In genomic region chr17:8337159-8337558, GRCm38 (mm10) we compare ENCODE assay signal across 9 mouse cellular contexts. TPM values are rescaled to one million over a fixed set of nuclear protein-coding genes. Genes with fewer than 3 reads are reported as not detected.
DNase-seq lines count a peak whose midpoint lies in the region; ATAC-seq and TF ChIP-seq lines count a peak whose summit lies in the region.
"Not testable (repeated sequence)": the region's sequence is repeated elsewhere in the genome, so short reads cannot be mapped to it uniquely, and the experiment has no call there.
"Had no signal": no experiment of that assay in that cellular context is flagged by ENCODE, and none has a peak within 500 bp of the region (broad histone marks: within the 10 kb centered on the region; RNA-seq: fewer than 3 reads in every experiment).

Prr18 (plus strand) TSS chr17:8337459.

- 100% methylated on average over 1 of the region's 5 CpGs for WGBS in hindbrain, postnatal 0 days
- WGBS in midbrain, embryonic 15.5 days, result 95% methylated on average over 1 of the region's 5 CpGs
- 92% methylated on average over 1 of the region's 5 CpGs for WGBS in neural tube, embryonic 15.5 days

- DNase-seq in frontal cortex, adult 2 months (ENCODE audit: extremely low spot score in 1 of 2, low spot score in 1 of 2); hindbrain, postnatal 0 days (ENCODE audit: low spot score); layer of hippocampus, postnatal 14 days (ENCODE audit: low spot score in 2 of 2); left cerebral cortex, adult 2 months (ENCODE audit: extremely low spot score in 1 of 2, low spot score in 2 of 2); left cerebral cortex, postnatal 36 days (ENCODE audit: low spot score in 2 of 2): not testable (repeated sequence)

- not testable (repeated sequence) for H3K27me3 ChIP-seq in hindbrain, postnatal 0 days (ENCODE audit: insufficient read depth, low read length); midbrain, embryonic 15.5 days (replicated peaks); neural tube, embryonic 15.5 days (replicated peaks)

- not testable (repeated sequence) for H3K4me3 ChIP-seq in cortical plate, adult 2 months (ENCODE audit: insufficient read depth, low read length); hindbrain, postnatal 0 days (ENCODE audit: low read length); left cerebral cortex, adult 2 months; midbrain, embryonic 15.5 days; neural tube, embryonic 15.5 days (replicated peaks)

- TF ChIP-seq POLR2A in cortical plate, adult 2 months (IDR thresholded peaks at IDR 0.05; ENCODE audit: extremely low read depth, insufficient read depth, low read length), result not testable (repeated sequence)

- intact Hi-C loops in left cerebral cortex, adult 2 months (cut with DNase I); left cerebral cortex, postnatal 36 days (cut with DNase I): not testable (repeated sequence)

- TF ChIP-seq CTCF in cortical plate, adult 2 months (IDR thresholded peaks at IDR 0.05; ENCODE audit: extremely low read depth, insufficient read depth, low read length); hindbrain, postnatal 0 days (IDR thresholded peaks at IDR 0.05; ENCODE audit: low read depth); left cerebral cortex, adult 2 months (IDR thresholded peaks at IDR 0.05): not testable (repeated sequence)

- H3K4me1 ChIP-seq in cortical plate, adult 2 months (ENCODE audit: control insufficient read depth, insufficient read depth, low read length), result not testable (repeated sequence)
- peaks cover 19% of the 10 kb centered on the region for H3K4me1 ChIP-seq in hindbrain, postnatal 0 days (ENCODE audit: insufficient read depth, low read length)
- peaks cover 25% of the 10 kb centered on the region for H3K4me1 ChIP-seq in midbrain, embryonic 15.5 days
- peaks cover 30% of the 10 kb centered on the region for H3K4me1 ChIP-seq in neural tube, embryonic 15.5 days

- not testable (repeated sequence) for H3K4me2 ChIP-seq in hindbrain, postnatal 0 days (ENCODE audit: low read depth, low read length); midbrain, embryonic 15.5 days; neural tube, embryonic 15.5 days

- H3K9ac ChIP-seq in hindbrain, postnatal 0 days (replicated peaks; ENCODE audit: low read length); midbrain, embryonic 15.5 days; neural tube, embryonic 15.5 days (replicated peaks): not testable (repeated sequence)

- ATAC-seq in hindbrain, postnatal 0 days; midbrain, embryonic 15.5 days (replicated peaks); neural tube, embryonic 15.5 days (ENCODE audit: low FRiP score): not testable (repeated sequence)

- not testable (repeated sequence) for H3K9me3 ChIP-seq in hindbrain, postnatal 0 days (ENCODE audit: low read length); midbrain, embryonic 15.5 days; neural tube, embryonic 15.5 days (replicated peaks)

- H3K27ac ChIP-seq in cortical plate, adult 2 months (ENCODE audit: insufficient read depth, low read length); hindbrain, postnatal 0 days; left cerebral cortex, adult 2 months; midbrain, embryonic 15.5 days; neural tube, embryonic 15.5 days (replicated peaks): not testable (repeated sequence)

- H3K36me3 ChIP-seq in hindbrain, postnatal 0 days (ENCODE audit: insufficient read depth, low read length); midbrain, embryonic 15.5 days (replicated peaks); neural tube, embryonic 15.5 days: not testable (repeated sequence)

RNA-seq across cellular contexts. Expression of gene Prr18, which starts in this region (rescaled TPM):
- 34.3 and 40.8 TPM in 2 replicates for polyA plus RNA-seq in cortical plate, adult 2 months (2012; rRNA removed)
- 23.2 and 27.8 TPM in 2 replicates for polyA plus RNA-seq in frontal cortex, adult 2 months (2012; rRNA removed)
- 40.9 and 41.2 TPM in 2 replicates for total RNA-seq in hindbrain, postnatal 0 days (2014; rRNA removed)
- polyA plus RNA-seq in hindbrain, postnatal 0 days (2015; fragmentation: Nextera tagmentation; extraction: Ambion mirVana), result 17.6 and 18.0 TPM in 2 replicates
- total RNA-seq in layer of hippocampus, postnatal 14 days (2021), result 10 to 100 TPM; 12.2 to 13.6 TPM
- total RNA-seq in left cerebral cortex, adult 2 months (2021), result 10 to 100 TPM; 12.6 to 15.5 TPM
- 10 to 100 TPM; 14.4 to 23.3 TPM for total RNA-seq in left cerebral cortex, postnatal 36 days (2021)
- 19.1 and 19.9 TPM in 2 replicates for polyA plus RNA-seq in midbrain, embryonic 15.5 days (2015; fragmentation: Nextera tagmentation; extraction: Ambion mirVana)
- 13.8 and 18.4 TPM in 2 replicates for polyA plus RNA-seq in neural tube, embryonic 15.5 days (2015; fragmentation: Nextera tagmentation; extraction: Ambion mirVana)
- total RNA-seq: granulocyte monocyte progenitor cell, adult 5-6 weeks had no signal
